Mouse (Mus musculus): ENCODE measurements around the gene Cic. TPM values are rescaled to one million over a fixed set of nuclear protein-coding genes. Genes with fewer than 3 reads are reported as not detected.

Gene Cic
- total RNA-seq, 2 experiments from 2014 or later = 31.4 to 37.6 TPM

- DNase-seq = no peak
- intact Hi-C loops (cut with DNase I) = no loop called here
These were observed 30.2 kb downstream of the Cic start, which contains the start of gene Pafah1b3 for GRCm38 (mm10) chr7:25297454-25298325. TSS of gene Pafah1b3 (minus strand) at chr7:25297986.

- no peak for DNase-seq
- intact Hi-C loops (cut with DNase I) = no loop called here
These were observed 33.6 kb downstream of the Cic start, which contains the start of gene Prr19 for GRCm38 (mm10) chr7:25301063-25301462. TSS of gene Prr19 (plus strand) at chr7:25301411.

- intact Hi-C loops (cut with DNase I) = no loop called here
- no peak for DNase-seq
These were observed 35.6 kb downstream of the Cic start for GRCm38 (mm10) chr7:25303003-25303684.

- intact Hi-C loops (cut with DNase I) = no loop called here
- no peak for DNase-seq
These were observed 36.1 kb downstream of the Cic start for GRCm38 (mm10) chr7:25303685-25304006.

- DNase-seq = no peak
- intact Hi-C loops (cut with DNase I) = no loop called here
These were observed 38.0 kb downstream of the Cic start for GRCm38 (mm10) chr7:25305481-25305880.

- no peak for DNase-seq
- intact Hi-C loops (cut with DNase I) = no loop called here
These were observed 38.6 kb downstream of the Cic start, which contains the start of gene Tmem145 for GRCm38 (mm10) chr7:25305956-25306613. TSS of gene Tmem145 (plus strand) at chr7:25306106.

- intact Hi-C loops (cut with DNase I) = no loop called here
- no peak for DNase-seq
These were observed 39.1 kb downstream of the Cic start for GRCm38 (mm10) chr7:25306614-25306996.

GRCm38 (mm10) chr7:25308702-25309318 lies 41.3 kb downstream of the Cic start:
- intact Hi-C loops (cut with DNase I) = no loop called here
- DNase-seq = no peak

GRCm38 (mm10) chr7:25309425-25309824 lies 41.9 kb downstream of the Cic start:
- no peak for DNase-seq
- intact Hi-C loops (cut with DNase I) = no loop called here

- DNase-seq = no peak
- intact Hi-C loops (cut with DNase I) = loop anchor here (5.0 kb wide), 1 partner anchor 179 kb away; no protein-coding TSS in a partner anchor
These were observed 43.7 kb downstream of the Cic start for GRCm38 (mm10) chr7:25311193-25311592.

GRCm38 (mm10) chr7:25313325-25313724 lies 45.8 kb downstream of the Cic start:
- no peak for DNase-seq
- intact Hi-C loops (cut with DNase I) = loop anchor here (5.0 kb wide), 1 partner anchor 181 kb away; no protein-coding TSS in a partner anchor

- DNase-seq = no peak
- intact Hi-C loops (cut with DNase I) = loop anchor here (5.0 kb wide), 3 partner anchors 67 to 237 kb away; no protein-coding TSS in a partner anchor
These were observed 47.3 kb downstream of the Cic start for GRCm38 (mm10) chr7:25314606-25315305.

- no peak for DNase-seq
- intact Hi-C loops (cut with DNase I) = loop anchor here (5.0 kb wide), 2 partner anchors 68 to 238 kb away; no protein-coding TSS in a partner anchor
These were observed 48.0 kb downstream of the Cic start for GRCm38 (mm10) chr7:25315306-25316041.

- intact Hi-C loops (cut with DNase I) = loop anchor here (5.0 kb wide), 2 partner anchors 69 to 239 kb away; no protein-coding TSS in a partner anchor
- peak; percentile 84 to 94 for DNase-seq
These were observed 49.3 kb downstream of the Cic start, which contains the start of gene Megf8 for GRCm38 (mm10) chr7:25316532-25317445. TSS of gene Megf8 (plus strand) at chr7:25317164.

- intact Hi-C loops (cut with DNase I) = loop anchor here (5.0 kb wide), 2 partner anchors 70 to 240 kb away; no protein-coding TSS in a partner anchor
- DNase-seq = no peak
These were observed 50.0 kb downstream of the Cic start for GRCm38 (mm10) chr7:25317446-25317999.

GRCm38 (mm10) chr7:25322058-25322484 lies 54.6 kb downstream of the Cic start:
- DNase-seq = no peak
- intact Hi-C loops (cut with DNase I) = no loop called here

GRCm38 (mm10) chr7:25323219-25323618 lies 55.7 kb downstream of the Cic start:
- intact Hi-C loops (cut with DNase I) = no loop called here
- no peak for DNase-seq

All from gastrocnemius, postnatal 36 days (tissue).